Mouse (Mus musculus) heart, postnatal 0 days (tissue): Measurements from ENCODE around the gene Taf12.

Experiments
- CTCF ChIP-seq: IDR thresholded peaks from 2 replicates; pipeline ENCODE4 v1.5.1; 2016; ENCODE audit warnings: antibody characterized with exemption, control low read depth, low read depth
- EP300 ChIP-seq: IDR thresholded peaks from 2 replicates; pipeline ENCODE4 v1.6.1; 2016; ENCODE audit warnings: antibody characterized with exemption, low read depth

DNA sequence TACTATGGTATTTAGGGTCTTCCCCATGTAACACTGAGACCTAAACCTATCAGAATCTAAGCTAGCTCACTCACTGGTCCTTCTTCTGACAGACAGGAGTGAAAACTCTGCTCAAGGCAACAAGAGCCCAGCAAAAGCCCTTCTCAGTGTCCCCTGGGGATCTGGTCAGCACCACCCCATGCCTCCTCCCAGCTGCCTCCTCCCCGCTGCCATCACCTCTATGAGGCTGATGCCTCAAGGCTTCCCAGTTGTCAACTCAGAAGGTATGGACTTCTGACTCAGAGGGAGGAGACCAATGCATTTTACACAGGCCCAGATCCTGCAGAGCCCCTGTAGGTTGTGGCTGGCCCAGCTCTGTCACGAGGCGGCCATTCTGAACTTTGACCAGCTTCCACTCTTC lies 67.3 kb downstream of the Taf12 start:
- no peak for TF ChIP-seq CTCF
- TF ChIP-seq EP300 = no peak
